Mouse (Mus musculus) ES-Bruce4 (cell line): Measurements from ENCODE around the gene Hnrnph2. TPM values are rescaled to one million over a fixed set of nuclear protein-coding genes. Genes with fewer than 3 reads are reported as not detected.

Experiments used
- H3K27ac ChIP-seq: 2 replicates; pipeline ENCODE4 v1.5.1; 2012; ENCODE audit warnings: low read length, inconsistent platforms; ENCODE audit not compliant: insufficient read depth
- H3K27me3 ChIP-seq: 2 replicates; pipeline ENCODE4 v1.6.1; 2012; ENCODE audit warnings: mild to moderate bottlenecking, low read length, inconsistent platforms; ENCODE audit not compliant: control insufficient read depth, poor library complexity, insufficient read depth, severe bottlenecking
- H3K36me3 ChIP-seq: 2 replicates; pipeline ENCODE4 v1.6.1; 2012; ENCODE audit warnings: inconsistent platforms, mild to moderate bottlenecking, low read length, moderate library complexity; ENCODE audit not compliant: control insufficient read depth, poor library complexity, insufficient read depth, severe bottlenecking
- H3K4me1 ChIP-seq: one replicate; pipeline ENCODE4 v1.8.1; 2011; ENCODE audit warnings: low read length; ENCODE audit not compliant: control insufficient read depth, insufficient read depth
- H3K4me3 ChIP-seq: 2 replicates; pipeline ENCODE4 v1.5.1; 2011; ENCODE audit warnings: low read depth, mild to moderate bottlenecking, low read length
- H3K9ac ChIP-seq: 2 replicates; pipeline ENCODE4 v1.6.1; 2012; ENCODE audit warnings: low read depth, mild to moderate bottlenecking, inconsistent platforms; ENCODE audit not compliant: poor library complexity, severe bottlenecking
- H3K9me3 ChIP-seq: replicated peaks from 2 replicates; pipeline ENCODE4 v1.6.1; 2012; ENCODE audit warnings: mild to moderate bottlenecking, low read length, inconsistent platforms; ENCODE audit not compliant: control insufficient read depth, poor library complexity, insufficient read depth, severe bottlenecking
- CTCF ChIP-seq: IDR thresholded peaks from one replicate; pipeline ENCODE4 v1.8.1; 2011; ENCODE audit warnings: low read depth, low read length
- EP300 ChIP-seq: IDR thresholded peaks from 2 replicates; pipeline ENCODE4 v1.6.1; 2011; ENCODE audit warnings: low read depth, low read length; ENCODE audit not compliant: insufficient read depth
- POLR2A ChIP-seq: IDR thresholded peaks from one replicate; pipeline ENCODE4 v1.8.1; 2011; ENCODE audit warnings: low read length; ENCODE audit not compliant: insufficient read depth
- polyA plus RNA-seq: library from polyadenylated mRNA; stranded (reverse); fragments of >200 nt; gene quantifications from 2 replicates; pipeline ENCODE4 v1.2.4, GENCODE M21; 2011; ENCODE audit warnings: low read depth; ENCODE audit not compliant: missing spikeins, insufficient read depth, insufficient read length

Gene Hnrnph2
- polyA plus RNA-seq, 1 experiment: 125 TPM

- H3K9me3 ChIP-seq: no peaks in the 10 kb centered on the region
- no peaks in the 10 kb centered on the region for H3K4me1 ChIP-seq
- no peaks in the 10 kb centered on the region for H3K36me3 ChIP-seq
- H3K27me3 ChIP-seq: no peaks in the 10 kb centered on the region
- H3K9ac ChIP-seq: no peak overlapping the region
- no peak overlapping the region for H3K4me3 ChIP-seq
- TF ChIP-seq CTCF: no peak
- no peak overlapping the region for H3K27ac ChIP-seq
These were observed 45.4 kb downstream of the Hnrnph2 start for GRCm38 (mm10) chrX:134646338-134646737.

- Histone ChIP-seq H3K36me3 (no peaks in the 10 kb centered on the region), H3K27me3 (no peaks in the 10 kb centered on the region), H3K9ac (no peak overlapping the region), H3K4me1 (no peaks in the 10 kb centered on the region), H3K27ac (no peak overlapping the region), H3K9me3 (no peaks in the 10 kb centered on the region), H3K4me3 (no peak overlapping the region)
- TF ChIP-seq EP300: no peak
- TF ChIP-seq CTCF: no peak
- no peak for TF ChIP-seq POLR2A
These were observed 46.4 kb downstream of the Hnrnph2 start for GRCm38 (mm10) chrX:134647421-134647820.

DNA sequence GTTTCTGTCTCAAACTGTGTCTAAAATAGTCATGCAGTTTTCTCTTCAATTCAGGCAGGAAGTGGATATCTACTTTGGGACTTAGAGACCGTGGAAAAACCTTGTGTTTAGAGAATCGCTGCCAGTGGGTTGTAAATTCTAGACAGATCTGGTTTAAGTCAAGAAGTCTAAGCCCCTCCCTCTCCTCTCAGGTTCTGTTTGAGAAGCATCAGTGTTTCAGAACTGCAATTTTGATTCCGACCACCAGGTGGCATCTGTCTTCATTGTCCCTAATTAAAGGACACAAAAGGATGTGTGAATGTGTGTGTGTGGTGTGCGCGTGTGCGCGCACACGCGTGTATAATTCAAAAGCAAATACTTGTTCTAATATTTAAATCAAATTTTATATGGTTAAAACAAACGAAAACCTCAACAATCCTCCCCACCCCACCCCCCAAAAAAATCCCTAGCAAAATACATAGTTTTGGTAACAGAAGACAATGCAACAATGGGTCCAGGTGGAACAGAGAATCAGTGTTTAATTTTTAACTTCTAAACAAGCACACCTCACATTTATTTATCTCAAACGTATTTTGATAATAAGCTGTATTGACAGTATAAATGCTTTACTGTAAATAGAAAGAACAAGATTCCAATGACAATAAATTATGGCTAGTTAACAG is 47.2 kb downstream of the Hnrnph2 start:
- H3K36me3 ChIP-seq: no peaks in the 10 kb centered on the region
- H3K4me3 ChIP-seq: no peak overlapping the region
- TF ChIP-seq EP300 (no peak), CTCF (peak; percentile 3)
- H3K4me1 ChIP-seq: no peaks in the 10 kb centered on the region
- H3K9ac ChIP-seq: no peak overlapping the region
- H3K27me3 ChIP-seq: no peaks in the 10 kb centered on the region
- no peak overlapping the region for H3K27ac ChIP-seq
- H3K9me3 ChIP-seq: no peaks in the 10 kb centered on the region

- H3K4me3 ChIP-seq: no peak overlapping the region
- TF ChIP-seq EP300 (no peak), CTCF (no peak), POLR2A (no peak)
These were observed 51.1 kb downstream of the Hnrnph2 start for GRCm38 (mm10) chrX:134652061-134652460.

More at GRCm38 (mm10) chrX:134652061-134652460, 51.1 kb downstream of the Hnrnph2 start:
- H3K36me3 ChIP-seq: no peaks in the 10 kb centered on the region
- no peak overlapping the region for H3K27ac ChIP-seq
- no peaks in the 10 kb centered on the region for H3K9me3 ChIP-seq
- H3K9ac ChIP-seq: no peak overlapping the region
- H3K4me1 ChIP-seq: no peaks in the 10 kb centered on the region
- H3K27me3 ChIP-seq: no peaks in the 10 kb centered on the region

Other genes with a start within 250 kb of the Hnrnph2 start
- gene Drp2, start 196.6 kb upstream of the Hnrnph2 start, polyA plus RNA-seq: 0.33 and 0.39 TPM in 2 replicates
- 1.8 and 2.9 TPM in 2 replicates for gene Taf7l, start 124.7 kb upstream of the Hnrnph2 start, polyA plus RNA-seq
- gene Timm8a1, start 59.3 kb upstream of the Hnrnph2 start, polyA plus RNA-seq: 45.3 and 54.9 TPM in 2 replicates
- not detected in 2 replicates for gene Btk, start 17.6 kb upstream of the Hnrnph2 start, polyA plus RNA-seq
- gene Rpl36a, start 15.5 kb upstream of the Hnrnph2 start, polyA plus RNA-seq: 1,186 and 1,244 TPM in 2 replicates
- 8.1 and 8.8 TPM in 2 replicates for gene Gla, start 54 bp upstream of the Hnrnph2 start, polyA plus RNA-seq
- gene Armcx4, start 85.3 kb downstream of the Hnrnph2 start, polyA plus RNA-seq: 9.8 and 11.1 TPM in 2 replicates
- 29.5 and 37.7 TPM in 2 replicates for gene Armcx1, start 116.8 kb downstream of the Hnrnph2 start, polyA plus RNA-seq
- 2.8 and 4.4 TPM in 2 replicates for gene Armcx6, start 150.2 kb downstream of the Hnrnph2 start, polyA plus RNA-seq
- 14.6 and 19.1 TPM in 2 replicates for gene Armcx3, start 155.4 kb downstream of the Hnrnph2 start, polyA plus RNA-seq
- 32.3 and 34.0 TPM in 2 replicates for gene Armcx2, start 208.0 kb downstream of the Hnrnph2 start, polyA plus RNA-seq